Mouse (Mus musculus) liver, adult 2 months (tissue): Measurements from ENCODE around the gene Lypla2. TPM values are rescaled to one million over a fixed set of nuclear protein-coding genes. Genes with fewer than 3 reads are reported as not detected.

Source experiments
- DNase-seq: peaks from one replicate; pipeline ENCODE4 v3.0.0-alpha.2; 2011; ENCODE audit warnings: low read depth, low spot score; ENCODE audit errors: extremely low read depth
- H3K27ac ChIP-seq: fragments of 200-500 bp; replicated peaks from 2 replicates; pipeline ENCODE4 v1.5.1; 2012; ENCODE audit warnings: low read depth, mild to moderate bottlenecking, control low read depth, inconsistent platforms, low read length; ENCODE audit not compliant: insufficient read depth
- H3K27me3 ChIP-seq: fragments of 200-500 bp; 2 replicates; pipeline ENCODE4 v1.6.1; 2012; ENCODE audit warnings: mild to moderate bottlenecking, moderate library complexity, low read length, inconsistent platforms; ENCODE audit not compliant: control insufficient read depth, insufficient read depth
- H3K36me3 ChIP-seq: fragments of 200-500 bp; 2 replicates; pipeline ENCODE4 v1.6.1; 2012; ENCODE audit warnings: low read length, inconsistent platforms; ENCODE audit not compliant: control insufficient read depth, insufficient read depth
- H3K4me1 ChIP-seq: fragments of 200-500 bp; 2 replicates; pipeline ENCODE4 v1.6.1; 2011; ENCODE audit warnings: low read length; ENCODE audit not compliant: control insufficient read depth, insufficient read depth
- H3K4me3 ChIP-seq: fragments of 200-500 bp; 2 replicates; pipeline ENCODE4 v1.5.1; 2011; ENCODE audit warnings: low read depth, mild to moderate bottlenecking, control low read depth, low read length, moderate library complexity; ENCODE audit not compliant: insufficient read depth
- H3K79me2 ChIP-seq: fragments of 200-500 bp; 2 replicates; pipeline ENCODE4 v1.6.1; 2012; ENCODE audit warnings: inconsistent platforms, mild to moderate bottlenecking, low read length, moderate library complexity; ENCODE audit not compliant: control insufficient read depth, insufficient read depth
- H3K9ac ChIP-seq: fragments of 200-500 bp; 2 replicates; pipeline ENCODE4 v1.6.1; 2012; ENCODE audit warnings: low read depth, mild to moderate bottlenecking, control low read depth, inconsistent platforms, low read length
- CTCF ChIP-seq: fragments of 200-500 bp; IDR thresholded peaks from 2 replicates; pipeline ENCODE4 v1.5.1; 2011; ENCODE audit warnings: low read depth, low read length, control low read depth
- POLR2A ChIP-seq: fragments of 200-500 bp; IDR thresholded peaks from 2 replicates; pipeline ENCODE4 v1.6.1; 2011; ENCODE audit warnings: low read length, control low read depth; ENCODE audit not compliant: insufficient read depth; ENCODE audit errors: extremely low read depth
- WGBS: fragments of 180-500 bp; shearing (Covaris S2); methylation state at CpG from one replicate; pipeline ENCODE4 v1.1.7; 2018; 5-methylcytosine and 5-hydroxymethylcytosine counted together
- polyA plus RNA-seq: library from polyadenylated mRNA; depleted of rRNA; stranded (reverse); fragments of >200 nt; gene quantifications from 2 replicates; pipeline ENCODE4 v1.2.3, GENCODE M21; 2012; rRNA removed
- total RNA-seq: library from RNA; depleted of rRNA; stranded (reverse); fragments of >200 nt; gene quantifications from 2 replicates; pipeline ENCODE4 v1.2.3, GENCODE M21; 2014; rRNA removed

Lypla2 gene
- total and polyA plus RNA-seq, 2 experiments, result 21.8 to 116 TPM

DNA sequence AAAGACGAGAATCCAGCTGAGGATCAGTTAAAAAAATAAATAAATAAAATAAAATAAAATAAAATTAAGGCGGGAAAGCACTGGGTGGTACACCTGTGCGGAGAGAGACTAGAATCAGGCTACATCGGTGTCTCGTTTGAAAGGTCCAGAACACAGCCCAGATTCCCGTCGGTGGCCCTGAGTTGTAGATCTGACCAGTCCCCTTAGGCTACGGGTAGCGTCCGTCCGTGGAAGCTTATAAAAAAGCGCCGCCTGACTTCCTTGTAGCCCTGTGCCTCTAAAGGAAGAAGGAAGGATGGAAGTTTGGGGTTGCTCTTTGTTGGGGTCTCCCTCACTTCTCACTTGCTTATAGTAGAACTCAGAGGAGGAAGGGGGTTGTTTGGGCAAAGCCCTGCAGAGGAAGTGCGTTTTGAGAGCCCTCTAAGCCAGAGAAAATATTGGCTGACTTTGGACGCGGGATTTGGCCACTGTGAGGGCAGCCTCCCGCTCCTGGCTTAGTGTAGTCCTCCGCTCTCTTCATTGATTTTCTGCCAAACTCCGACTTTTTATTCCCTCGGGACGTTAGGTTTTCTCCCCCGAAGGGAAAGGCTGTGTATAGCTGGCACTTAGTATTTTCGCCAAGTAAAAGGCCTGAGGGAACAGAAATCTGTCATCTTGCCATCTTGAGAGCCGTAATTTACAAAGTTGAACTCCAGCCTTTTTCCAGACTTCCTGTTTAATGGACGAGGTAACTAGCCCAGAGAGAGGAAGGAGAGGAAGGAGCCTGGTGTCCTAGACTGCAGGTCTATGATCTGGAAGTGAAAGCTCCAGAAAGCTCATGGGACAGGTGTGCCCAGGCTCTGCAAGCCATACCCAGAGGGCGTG is 50.9 kb downstream of the Lypla2 start:
- Histone ChIP-seq H3K79me2 (no peaks in the 10 kb centered on the region), H3K27ac (peak overlapping the region; percentile 16), H3K27me3 (no peaks in the 10 kb centered on the region), H3K4me3 (peak overlapping the region; percentile 95), H3K4me1 (peaks cover 3% of the 10 kb centered on the region; the same call in 1 of the 2 replicates), H3K9ac (peak overlapping the region; percentile 89), H3K36me3 (peaks cover 7% of the 10 kb centered on the region; the same call in 1 of the 2 replicates)
- 2% methylated on average over 26 of the region's 26 CpGs for WGBS
- peak; percentile 61 for DNase-seq
- TF ChIP-seq POLR2A (no peak), CTCF (no peak)

DNA sequence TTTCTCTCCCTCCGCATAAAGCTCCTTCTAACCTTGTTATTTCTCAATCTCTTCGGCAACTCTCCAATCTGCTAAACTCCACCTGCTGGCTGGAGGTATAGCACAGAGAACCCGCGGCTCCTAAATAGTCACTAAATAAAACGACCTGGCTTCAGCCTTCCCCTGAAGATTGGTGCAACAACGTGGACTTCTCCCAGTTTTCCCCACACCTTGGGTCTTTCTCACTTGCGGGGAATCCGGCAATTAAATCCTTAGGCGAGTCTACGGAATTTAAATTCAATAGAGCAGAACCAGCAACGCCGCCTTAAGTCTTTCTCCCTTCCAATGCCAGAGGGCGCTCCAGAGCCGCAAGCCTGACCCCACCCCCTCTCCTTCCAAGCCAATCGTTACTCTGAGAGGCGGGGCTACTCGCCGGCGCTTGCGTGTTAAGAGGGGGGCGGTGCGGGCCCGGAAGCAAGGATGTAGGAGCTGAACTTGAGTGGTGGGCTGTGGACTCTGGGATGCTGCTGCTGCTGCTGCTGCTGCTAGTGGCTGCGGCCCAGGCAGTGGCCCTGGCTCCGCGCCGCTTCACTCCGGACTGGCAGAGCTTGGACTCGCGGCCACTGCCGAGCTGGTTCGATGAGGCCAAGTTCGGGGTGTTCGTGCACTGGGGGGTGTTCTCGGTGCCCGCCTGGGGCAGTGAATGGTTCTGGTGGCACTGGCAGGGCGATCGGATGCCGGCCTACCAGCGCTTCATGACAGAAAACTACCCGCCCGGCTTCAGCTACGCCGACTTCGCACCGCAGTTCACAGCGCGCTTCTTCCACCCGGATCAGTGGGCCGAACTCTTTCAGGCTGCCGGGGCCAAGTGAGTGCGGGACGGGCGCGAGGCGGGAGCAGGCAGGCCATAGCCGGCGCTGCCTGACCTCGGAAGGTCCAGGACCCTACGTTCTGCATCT is 51.9 kb downstream of the Lypla2 start, which contains the start of gene Fuca1:
TSS of gene Fuca1 (plus strand) at position 432 of the 938 bp plus-strand sequence.
- peak; percentile 84 for DNase-seq
- Histone ChIP-seq H3K4me3 (peak within 1 kb of the TSS; percentile 95), H3K36me3 (peaks cover 3% of the 10 kb centered on the region; the same call in 1 of the 2 replicates), H3K27me3 (no peaks in the 10 kb centered on the region), H3K27ac (peak within 1 kb of the TSS; percentile 75), H3K4me1 (peaks cover 3% of the 10 kb centered on the region; the same call in 1 of the 2 replicates), H3K9ac (peak within 1 kb of the TSS; percentile 89), H3K79me2 (no peaks in the 10 kb centered on the region)
- under 1% methylated on average over 60 of the region's 60 CpGs for WGBS
- TF ChIP-seq POLR2A (peak; percentile 77), CTCF (peak; percentile 80)

DNA sequence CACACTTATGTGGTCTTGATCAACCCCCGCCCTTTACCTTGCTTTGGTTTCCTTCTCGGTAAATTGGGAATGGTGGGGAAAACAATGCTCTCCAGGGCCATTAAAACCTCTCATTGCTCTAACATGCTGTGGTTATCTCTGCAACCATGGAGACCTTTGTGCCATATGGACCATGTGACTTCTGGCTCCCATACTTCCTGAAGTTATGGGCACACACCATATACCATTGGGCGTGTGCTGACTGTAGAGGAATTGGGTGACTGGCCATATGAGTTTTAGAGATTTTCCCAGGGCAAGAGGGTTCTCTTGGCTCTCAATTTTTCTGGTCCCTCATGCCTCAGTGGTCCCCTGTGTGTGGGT is 53.2 kb downstream of the Lypla2 start:
- DNase-seq, result no peak
- WGBS, result 91% methylated on average over 3 of the region's 3 CpGs
- no peak overlapping the region for H3K9ac ChIP-seq
- H3K79me2 ChIP-seq, result no peaks in the 10 kb centered on the region
- H3K4me3 ChIP-seq, result no peak overlapping the region
- no peaks in the 10 kb centered on the region for H3K27me3 ChIP-seq
- peaks cover 3% of the 10 kb centered on the region; the same call in 1 of the 2 replicates for H3K4me1 ChIP-seq
- no peak for TF ChIP-seq CTCF
- TF ChIP-seq POLR2A, result no peak
- no peak overlapping the region; the same call in 1 of the 2 replicates for H3K27ac ChIP-seq
- H3K36me3 ChIP-seq, result 0 out of 2 replicates have a peak, but pooled peaks cover 2% of the 10 kb centered on the region

DNA sequence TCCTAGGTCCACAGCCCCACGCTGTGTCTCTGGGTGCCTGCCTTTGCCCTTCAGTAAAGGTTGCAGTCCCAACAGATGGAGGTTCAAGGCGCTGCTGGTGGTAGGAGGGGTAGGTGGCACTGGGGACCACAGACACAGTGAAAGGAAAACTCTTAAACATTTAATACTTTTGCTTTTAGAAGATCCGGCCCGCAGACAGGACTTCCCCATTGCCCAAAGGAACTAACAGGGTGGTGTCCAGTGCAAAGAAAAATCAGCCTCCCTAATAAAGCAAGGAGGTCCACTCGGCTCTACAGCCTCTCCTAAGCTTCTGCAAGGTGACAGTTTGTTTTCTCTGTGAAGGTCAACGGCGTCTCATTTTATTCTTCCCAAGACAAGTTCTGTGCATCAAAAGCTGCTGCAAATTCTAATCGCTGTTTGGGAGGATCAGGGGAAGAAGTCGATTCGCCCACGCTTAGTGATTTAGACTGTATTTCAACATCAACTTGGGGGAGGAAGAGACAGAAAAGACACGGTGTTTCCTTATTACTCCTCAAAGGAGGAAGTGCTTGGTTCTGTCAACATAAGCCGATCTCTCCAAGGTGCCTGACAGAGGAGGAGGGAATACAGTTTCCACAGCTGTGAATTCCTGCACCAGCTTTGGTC is 53.7 kb downstream of the Lypla2 start:
- Histone ChIP-seq H3K27ac (peak overlapping the region; percentile 47), H3K79me2 (no peaks in the 10 kb centered on the region), H3K27me3 (no peaks in the 10 kb centered on the region), H3K9ac (0 out of 2 replicates have a peak overlapping the region, but pooled peaks have one; percentile 3), H3K36me3 (0 out of 2 replicates have a peak, but pooled peaks cover 2% of the 10 kb centered on the region), H3K4me1 (peaks cover 3% of the 10 kb centered on the region; the same call in 1 of the 2 replicates), H3K4me3 (no peak overlapping the region)
- TF ChIP-seq CTCF (no peak), POLR2A (no peak)
- DNase-seq, result no peak
- 73% methylated on average over 13 of the region's 13 CpGs for WGBS

Other genes with a start within 250 kb of the Lypla2 start
- 1.4 and 1.7 TPM in 2 replicates for gene Il22ra1, start 244.5 kb downstream of the Lypla2 start, total RNA-seq
- 4.1 and 4.5 TPM in 2 replicates for gene Il22ra1, start 244.5 kb downstream of the Lypla2 start, polyA plus RNA-seq
- gene Myom3, start 212.9 kb downstream of the Lypla2 start, total RNA-seq, result under 0.01 and 0.46 TPM in 2 replicates
- gene Myom3, start 212.9 kb downstream of the Lypla2 start, polyA plus RNA-seq, result 0.09 and 0.12 TPM in 2 replicates
- 32.9 and 37.0 TPM in 2 replicates for gene Srsf10, start 116.9 kb downstream of the Lypla2 start, total RNA-seq
- 31.3 and 36.4 TPM in 2 replicates for gene Srsf10, start 116.9 kb downstream of the Lypla2 start, polyA plus RNA-seq
- 37.3 and 56.5 TPM in 2 replicates for gene Pnrc2, start 98.8 kb downstream of the Lypla2 start, total RNA-seq
- gene Pnrc2, start 98.8 kb downstream of the Lypla2 start, polyA plus RNA-seq, result 6.7 and 12.2 TPM in 2 replicates
- gene Cnr2, start 77.2 kb downstream of the Lypla2 start, total RNA-seq, result 3.0 and 3.9 TPM in 2 replicates
- 1.4 and 2.1 TPM in 2 replicates for gene Cnr2, start 77.2 kb downstream of the Lypla2 start, polyA plus RNA-seq
- gene Fuca1, start 51.9 kb downstream of the Lypla2 start, total RNA-seq, result 45.7 and 46.4 TPM in 2 replicates
- gene Fuca1, start 51.9 kb downstream of the Lypla2 start, polyA plus RNA-seq, result 54.9 and 58.7 TPM in 2 replicates
- gene Hmgcl, start 26.2 kb downstream of the Lypla2 start, total RNA-seq, result 179 and 187 TPM in 2 replicates
- 266 and 291 TPM in 2 replicates for gene Hmgcl, start 26.2 kb downstream of the Lypla2 start, polyA plus RNA-seq
- 34.2 and 38.5 TPM in 2 replicates for gene Gale, start 8.9 kb downstream of the Lypla2 start, total RNA-seq
- 32.0 and 33.6 TPM in 2 replicates for gene Gale, start 8.9 kb downstream of the Lypla2 start, polyA plus RNA-seq
- gene Pithd1, start 14.6 kb upstream of the Lypla2 start, total RNA-seq, result 20.3 and 21.0 TPM in 2 replicates
- 28.8 and 41.0 TPM in 2 replicates for gene Pithd1, start 14.6 kb upstream of the Lypla2 start, polyA plus RNA-seq
- gene Eloa, start 49.1 kb upstream of the Lypla2 start, total RNA-seq, result 16.1 and 16.7 TPM in 2 replicates
- gene Eloa, start 49.1 kb upstream of the Lypla2 start, polyA plus RNA-seq, result 7.3 and 8.1 TPM in 2 replicates
- 474 and 504 TPM in 2 replicates for gene Rpl11, start 80.8 kb upstream of the Lypla2 start, total RNA-seq
- 162 and 170 TPM in 2 replicates for gene Rpl11, start 80.8 kb upstream of the Lypla2 start, polyA plus RNA-seq
- gene Id3, start 170.9 kb upstream of the Lypla2 start, total RNA-seq, result 33.2 and 47.4 TPM in 2 replicates
- 181 and 274 TPM in 2 replicates for gene Id3, start 170.9 kb upstream of the Lypla2 start, polyA plus RNA-seq
- 0.40 and 0.46 TPM in 2 replicates for gene E2f2, start 199.8 kb upstream of the Lypla2 start, total RNA-seq
- gene E2f2, start 199.8 kb upstream of the Lypla2 start, polyA plus RNA-seq, result 0.75 and 0.76 TPM in 2 replicates
- gene Asap3, start 233.7 kb upstream of the Lypla2 start, total RNA-seq, result 3.3 and 5.6 TPM in 2 replicates
- 5.2 and 5.8 TPM in 2 replicates for gene Asap3, start 233.7 kb upstream of the Lypla2 start, polyA plus RNA-seq